Mouse (Mus musculus): ENCODE measurements around the gene Hmx2. TPM values are rescaled to one million over a fixed set of nuclear protein-coding genes. Genes with fewer than 3 reads are reported as not detected.
A peak's percentile ranks its signal among the peaks of the same experiment; 100 is the strongest.

Hmx2 gene
- polyA plus RNA-seq, 1 experiment from 2014 or later = 1.3 TPM

GRCm38 (mm10) chr7:131559986-131560696 is 11.6 kb downstream of the Hmx2 start, which contains the start of gene Bub3:
Gene Bub3 (plus strand): TSS chr7:131560222.
- WGBS = under 1% methylated on average over 48 of the region's 51 CpGs
- Histone ChIP-seq H3K4me3 (peak within 1 kb of the TSS; percentile 72), H3K9ac (peak within 1 kb of the TSS; percentile 68), H3K36me3 (peaks cover 16% of the 10 kb centered on the region), H3K4me1 (replicated peaks) (peaks cover 19% of the 10 kb centered on the region), H3K9me3 (no peaks in the 10 kb centered on the region), H3K27ac (replicated peaks) (peak within 1 kb of the TSS; percentile 93), H3K27me3 (peaks cover 34% of the 10 kb centered on the region), H3K4me2 (peak within 1 kb of the TSS; percentile 70)
- ATAC-seq (ENCODE audit: low FRiP score, low read depth) = peak; percentile 95

GRCm38 (mm10) chr7:131560697-131561042 is 12.1 kb downstream of the Hmx2 start:
- H3K27ac ChIP-seq (replicated peaks) = peak overlapping the region; percentile 93
- 2% methylated on average over 14 of the region's 14 CpGs for WGBS
- H3K4me2 ChIP-seq = peak overlapping the region; percentile 70

GRCm38 (mm10) chr7:131575246-131575645 is 26.7 kb downstream of the Hmx2 start:
- ATAC-seq (ENCODE audit: low FRiP score, low read depth) = no peak
- Histone ChIP-seq H3K9ac (no peak overlapping the region), H3K27ac (replicated peaks) (no peak overlapping the region), H3K4me1 (replicated peaks) (no peaks in the 10 kb centered on the region), H3K27me3 (no peaks in the 10 kb centered on the region), H3K4me2 (no peak overlapping the region), H3K9me3 (no peaks in the 10 kb centered on the region), H3K36me3 (peaks cover 21% of the 10 kb centered on the region), H3K4me3 (no peak overlapping the region)
- WGBS = 76% methylated on average over 6 of the region's 6 CpGs

More at GRCm38 (mm10) chr7:131560697-131561042, 12.1 kb downstream of the Hmx2 start:
- H3K9me3 ChIP-seq = no peaks in the 10 kb centered on the region
- H3K36me3 ChIP-seq = peaks cover 16% of the 10 kb centered on the region
- H3K4me1 ChIP-seq (replicated peaks) = peaks cover 16% of the 10 kb centered on the region
- peak overlapping the region; percentile 72 for H3K4me3 ChIP-seq
- peaks cover 29% of the 10 kb centered on the region for H3K27me3 ChIP-seq
- peak; percentile 65; the same call in 1 of the 2 replicates for ATAC-seq (ENCODE audit: low FRiP score, low read depth)
- H3K9ac ChIP-seq = peak overlapping the region; percentile 68

DNA sequence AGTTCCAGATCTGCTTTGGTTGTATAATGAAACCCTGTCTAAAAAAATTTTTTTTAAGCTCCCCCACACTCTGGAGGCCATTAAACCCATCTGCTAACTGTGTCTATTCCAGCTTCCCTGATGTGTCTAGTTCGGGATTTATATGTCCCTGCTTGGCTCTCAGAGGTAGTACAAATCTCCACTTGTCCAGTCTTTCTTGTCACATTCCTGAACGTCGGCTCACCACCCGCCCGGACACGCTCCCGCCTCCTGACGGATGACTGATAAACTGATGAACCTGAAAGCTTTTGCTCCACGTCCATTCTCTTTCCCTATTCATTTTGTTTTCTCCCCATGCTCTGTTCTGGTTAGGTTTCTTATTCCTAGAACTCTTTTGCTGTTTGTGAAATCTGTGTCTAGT is 33.6 kb downstream of the Hmx2 start:
- Histone ChIP-seq H3K4me3 (no peak overlapping the region), H3K9me3 (no peaks in the 10 kb centered on the region), H3K27ac (replicated peaks) (no peak overlapping the region), H3K27me3 (no peaks in the 10 kb centered on the region), H3K9ac (no peak overlapping the region), H3K36me3 (no peaks in the 10 kb centered on the region), H3K4me1 (replicated peaks) (no peaks in the 10 kb centered on the region), H3K4me2 (no peak overlapping the region)
- WGBS = 59% methylated on average over 9 of the region's 9 CpGs
- no peak for ATAC-seq (ENCODE audit: low FRiP score, low read depth)

- Histone ChIP-seq H3K9ac (no peak overlapping the region), H3K4me3 (no peak overlapping the region), H3K27me3 (no peaks in the 10 kb centered on the region), H3K4me2 (no peak overlapping the region), H3K27ac (replicated peaks) (no peak overlapping the region), H3K4me1 (replicated peaks) (no peaks in the 10 kb centered on the region), H3K9me3 (no peaks in the 10 kb centered on the region), H3K36me3 (no peaks in the 10 kb centered on the region)
- WGBS = 70% methylated on average over 5 of the region's 5 CpGs
- ATAC-seq (ENCODE audit: low FRiP score, low read depth) = no peak
Observed at GRCm38 (mm10) chr7:131585551-131585950, 37.0 kb downstream of the Hmx2 start.

DNA sequence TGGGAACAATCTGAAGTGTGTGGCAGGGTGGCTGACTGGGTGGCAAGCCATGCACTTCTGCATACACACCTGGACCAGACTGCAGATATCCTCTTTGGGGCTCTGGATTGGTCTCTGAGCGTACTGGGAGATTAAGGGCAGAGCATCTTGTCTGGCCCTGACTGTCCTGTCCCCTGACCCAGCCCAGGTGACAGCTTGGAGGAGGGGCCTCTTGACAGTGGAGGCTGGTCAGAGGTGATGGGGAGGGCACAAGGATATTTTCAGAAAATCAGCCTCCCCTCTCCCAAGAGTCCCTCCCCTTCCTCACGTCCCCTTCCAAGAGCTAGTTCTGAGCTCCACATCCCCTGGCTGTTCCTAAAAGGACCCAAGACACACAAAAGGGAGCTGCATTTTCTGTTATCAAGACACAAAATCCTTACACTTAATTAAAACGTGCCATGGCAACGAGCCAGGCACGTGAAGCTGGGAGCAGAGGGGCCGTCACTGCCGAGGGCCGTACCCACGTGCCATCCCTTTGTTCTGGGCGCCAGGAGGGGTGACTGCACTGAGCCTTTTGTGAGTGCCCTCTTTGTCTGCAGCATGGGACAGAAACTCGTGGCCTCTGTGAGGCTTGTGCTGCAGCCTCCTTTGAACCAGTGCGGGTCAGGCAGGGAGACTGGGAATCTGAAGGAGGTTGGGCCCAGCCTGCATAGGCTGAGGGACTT is 49.4 kb downstream of the Hmx2 start:
- 7% methylated on average over 12 of the region's 12 CpGs for WGBS
- ATAC-seq (ENCODE audit: low FRiP score, low read depth) = peak; percentile 27; the same call in 1 of the 2 replicates

GRCm38 (mm10) chr7:131598483-131598824 is 49.9 kb downstream of the Hmx2 start:
- H3K4me1 ChIP-seq (replicated peaks) = peaks cover 12% of the 10 kb centered on the region
- H3K36me3 ChIP-seq = no peaks in the 10 kb centered on the region
- H3K4me3 ChIP-seq = no peak overlapping the region
- H3K9ac ChIP-seq = no peak overlapping the region
- WGBS = 2% methylated on average over 5 of the region's 5 CpGs
- peak; percentile 38; the same call in 1 of the 2 replicates for ATAC-seq (ENCODE audit: low FRiP score, low read depth)
- no peaks in the 10 kb centered on the region for H3K9me3 ChIP-seq
- H3K27ac ChIP-seq (replicated peaks) = no peak overlapping the region
- no peak overlapping the region for H3K4me2 ChIP-seq
- H3K27me3 ChIP-seq = peaks cover 12% of the 10 kb centered on the region; the same call in 1 of the 2 replicates

More for the DNA sequence above, 49.4 kb downstream of the Hmx2 start:
- Histone ChIP-seq H3K36me3 (no peaks in the 10 kb centered on the region), H3K4me2 (no peak overlapping the region), H3K4me1 (replicated peaks) (peaks cover 9% of the 10 kb centered on the region), H3K27me3 (peaks cover 15% of the 10 kb centered on the region; the same call in 1 of the 2 replicates), H3K27ac (replicated peaks) (no peak overlapping the region), H3K9me3 (no peaks in the 10 kb centered on the region), H3K4me3 (no peak overlapping the region), H3K9ac (no peak overlapping the region)

- H3K27ac ChIP-seq (replicated peaks) = no peak overlapping the region
- peaks cover 8% of the 10 kb centered on the region for H3K27me3 ChIP-seq
- no peak overlapping the region for H3K4me3 ChIP-seq
- H3K9ac ChIP-seq = no peak overlapping the region
- ATAC-seq (ENCODE audit: low FRiP score, low read depth) = no peak
- no peaks in the 10 kb centered on the region for H3K36me3 ChIP-seq
- H3K9me3 ChIP-seq = no peaks in the 10 kb centered on the region
- WGBS = 57% methylated on average over 7 of the region's 7 CpGs
- peaks cover 12% of the 10 kb centered on the region for H3K4me1 ChIP-seq (replicated peaks)
- H3K4me2 ChIP-seq = no peak overlapping the region
Observed at GRCm38 (mm10) chr7:131602106-131602505, 53.5 kb downstream of the Hmx2 start.

GRCm38 (mm10) chr7:131603186-131603585 is 54.6 kb downstream of the Hmx2 start:
- WGBS = 8% methylated on average over 8 of the region's 11 CpGs
- Histone ChIP-seq H3K27ac (replicated peaks) (no peak overlapping the region), H3K9me3 (no peaks in the 10 kb centered on the region), H3K9ac (no peak overlapping the region), H3K4me2 (no peak overlapping the region), H3K27me3 (peaks cover 8% of the 10 kb centered on the region), H3K36me3 (no peaks in the 10 kb centered on the region), H3K4me1 (replicated peaks) (peaks cover 9% of the 10 kb centered on the region), H3K4me3 (no peak overlapping the region)
- no peak for ATAC-seq (ENCODE audit: low FRiP score, low read depth)

DNA sequence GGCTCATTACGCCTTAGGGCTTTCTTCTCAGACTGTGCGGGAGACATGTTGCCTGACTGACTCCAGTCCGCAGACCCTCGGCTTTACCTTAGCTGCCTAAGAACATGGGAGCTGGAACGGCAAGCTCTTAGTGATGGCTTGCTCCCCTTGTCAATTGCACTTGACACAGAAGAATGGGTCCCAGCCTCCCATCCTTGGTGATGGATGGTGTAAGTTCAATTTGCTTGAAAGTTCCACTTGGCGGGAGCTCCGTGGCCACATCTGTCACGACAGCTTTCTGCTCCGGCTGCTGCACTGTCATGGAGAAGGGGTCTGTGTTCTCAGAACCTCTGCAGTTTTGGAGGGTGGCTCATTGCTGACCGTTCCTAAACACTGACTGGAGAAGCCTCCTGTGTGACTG is 56.4 kb downstream of the Hmx2 start:
- ATAC-seq (ENCODE audit: low FRiP score, low read depth) = no peak
- WGBS = 82% methylated on average over 10 of the region's 10 CpGs
- H3K9me3 ChIP-seq = no peaks in the 10 kb centered on the region
- no peaks in the 10 kb centered on the region for H3K36me3 ChIP-seq
- H3K4me1 ChIP-seq (replicated peaks) = peaks cover 3% of the 10 kb centered on the region; the same call in 1 of the 2 replicates
- peaks cover 6% of the 10 kb centered on the region for H3K27me3 ChIP-seq
- H3K27ac ChIP-seq (replicated peaks) = no peak overlapping the region
- no peak overlapping the region for H3K9ac ChIP-seq
- no peak overlapping the region for H3K4me2 ChIP-seq
- H3K4me3 ChIP-seq = no peak overlapping the region

- Histone ChIP-seq H3K4me1 (replicated peaks) (peaks cover 3% of the 10 kb centered on the region; the same call in 1 of the 2 replicates), H3K4me2 (no peak overlapping the region), H3K9ac (no peak overlapping the region), H3K4me3 (no peak overlapping the region), H3K27me3 (peaks cover 3% of the 10 kb centered on the region; the same call in 1 of the 2 replicates), H3K9me3 (no peaks in the 10 kb centered on the region), H3K27ac (replicated peaks) (no peak overlapping the region), H3K36me3 (no peaks in the 10 kb centered on the region)
- WGBS = 57% methylated on average over 4 of the region's 4 CpGs
- no peak for ATAC-seq (ENCODE audit: low FRiP score, low read depth)
Observed at GRCm38 (mm10) chr7:131605481-131605880, 56.9 kb downstream of the Hmx2 start.
